ENCODE assay signal across 24 mouse cellular contexts in the genomic region with DNA sequence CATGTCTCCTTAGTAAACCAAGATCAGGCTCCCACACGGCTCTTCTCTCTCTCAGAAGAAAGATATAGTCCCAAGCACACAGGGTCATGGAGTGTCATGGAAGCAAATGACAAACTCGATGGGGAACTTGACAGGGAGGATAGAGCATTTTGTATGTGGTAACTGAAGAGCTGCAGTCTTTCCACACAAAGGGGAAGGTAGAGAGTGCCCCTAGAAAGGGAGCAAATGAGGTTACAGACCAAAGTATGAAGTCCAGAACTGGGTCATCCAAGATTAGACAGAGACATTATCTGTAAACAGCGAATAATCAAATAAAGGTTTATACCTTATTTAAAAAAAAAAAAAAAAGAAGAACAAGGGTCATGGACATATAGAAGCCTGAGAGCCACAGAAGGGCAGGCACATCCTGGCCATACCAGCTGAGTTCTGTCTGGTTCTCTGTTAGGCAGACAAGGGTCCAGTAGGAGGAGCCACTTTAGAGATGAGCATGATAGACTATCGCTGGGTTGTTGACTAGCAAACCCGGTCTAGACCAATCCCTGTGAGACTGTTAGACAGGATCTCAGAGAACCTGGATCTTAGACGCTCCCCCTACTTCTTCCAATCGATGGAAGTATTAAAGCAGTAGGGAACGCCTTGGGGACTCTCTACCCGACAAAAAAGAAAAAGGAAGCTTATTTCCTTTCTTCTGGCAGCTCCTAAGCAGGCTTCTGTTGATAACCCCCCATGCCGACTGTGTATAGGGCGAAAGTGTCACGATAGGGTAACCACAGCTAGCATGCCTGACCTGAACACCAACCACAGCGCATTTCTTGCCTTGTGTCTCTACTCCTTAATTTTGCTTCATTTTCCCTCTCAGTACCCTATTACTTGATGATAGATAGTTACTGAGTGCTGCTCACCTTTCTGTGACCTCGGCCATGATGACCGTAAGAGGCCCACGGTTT. TPM values are rescaled to one million over a fixed set of nuclear protein-coding genes. Genes with fewer than 3 reads are reported as not detected.
A peak's percentile ranks its signal among the peaks of the same experiment; 100 is the strongest.
DNase-seq lines count a peak whose midpoint lies in the region; ATAC-seq and TF ChIP-seq lines count a peak whose summit lies in the region.
"Had no signal": no experiment of that assay in that cellular context is flagged by ENCODE, and none has a peak within 500 bp of the region (broad histone marks: within the 10 kb centered on the region; RNA-seq: fewer than 3 reads in every experiment).

No protein-coding gene starts in this region.

- DNase-seq in liver, postnatal 0 days, result no peak
- no peak for DNase-seq in cerebellum, adult 11 months
- no peak for DNase-seq in layer of hippocampus, adult 18-20 months (ENCODE audit: low spot score in 2 of 2)
- DNase-seq in B cell, adult 2 months, result no peak
- DNase-seq: adrenal gland, postnatal 10 days; cerebellum, adult 18-20 months; cerebellum, adult 9-11 months; embryo, embryonic 11 days; gastrocnemius, postnatal 14 days; heart, adult 18-20 months; heart, postnatal 10 days had no signal

- no peak overlapping the region for H3K4me2 ChIP-seq in liver, postnatal 0 days (ENCODE audit: low read depth, low read length)
- H3K4me2 ChIP-seq: embryonic facial prominence, embryonic 15.5 days; hindbrain, embryonic 14.5 days had no signal

- H3K4me3 ChIP-seq in megakaryocyte, embryonic 14.5 days (replicated peaks), result peak overlapping the region; percentile 62
- H3K4me3 ChIP-seq in liver, postnatal 0 days (ENCODE audit: low read depth, low read length), result no peak overlapping the region
- no peak overlapping the region for H3K4me3 ChIP-seq in small intestine, adult 2 months (ENCODE audit: low read depth, low read length)
- H3K4me3 ChIP-seq: embryonic facial prominence, embryonic 15.5 days; erythroblast, embryonic 14.5 days; forebrain, embryonic 10.5 days; heart, embryonic 10.5 days; hindbrain, embryonic 10.5 days had no signal

- peaks cover 9% of the 10 kb centered on the region for H3K27me3 ChIP-seq in megakaryocyte, embryonic 14.5 days (replicated peaks)
- no peaks in the 10 kb centered on the region for H3K27me3 ChIP-seq in liver, postnatal 0 days (ENCODE audit: insufficient read depth, low read length)
- H3K27me3 ChIP-seq in small intestine, adult 2 months (ENCODE audit: control insufficient read depth, insufficient read depth, low read length), result no peaks in the 10 kb centered on the region
- H3K27me3 ChIP-seq: embryonic facial prominence, embryonic 15.5 days had no signal

- H3K9ac ChIP-seq in liver, postnatal 0 days (replicated peaks), result no peak overlapping the region
- H3K9ac ChIP-seq: embryonic facial prominence, embryonic 15.5 days; hindbrain, embryonic 14.5 days had no signal

- no peaks in the 10 kb centered on the region for H3K9me3 ChIP-seq in megakaryocyte, embryonic 14.5 days
- no peaks in the 10 kb centered on the region for H3K9me3 ChIP-seq in liver, postnatal 0 days (ENCODE audit: low read length)
- H3K9me3 ChIP-seq: embryonic facial prominence, embryonic 15.5 days; forebrain, embryonic 10.5 days; heart, embryonic 10.5 days; hindbrain, embryonic 10.5 days had no signal

- peaks cover 26% of the 10 kb centered on the region for H3K4me1 ChIP-seq in megakaryocyte, embryonic 14.5 days
- H3K4me1 ChIP-seq in liver, postnatal 0 days (ENCODE audit: insufficient read depth), result peaks cover 12% of the 10 kb centered on the region; the same call in 1 of the 2 replicates
- peaks cover 16% of the 10 kb centered on the region; the same call in 1 of the 2 replicates for H3K4me1 ChIP-seq in small intestine, adult 2 months (ENCODE audit: control insufficient read depth, insufficient read depth, insufficient read length, low read length)
- H3K4me1 ChIP-seq: embryonic facial prominence, embryonic 15.5 days; forebrain, embryonic 10.5 days had no signal

- TF ChIP-seq CTCF in liver, postnatal 0 days (IDR thresholded peaks at IDR 0.05; ENCODE audit: low read depth), result 0 out of 2 replicates have a peak, but pooled peaks have one; percentile 13
- TF ChIP-seq CTCF in small intestine, adult 2 months (IDR thresholded peaks at IDR 0.05; ENCODE audit: extremely low read depth, insufficient read length, insufficient replicate concordance, low read depth, low read length), result no peak

- H3K36me3 ChIP-seq in megakaryocyte, embryonic 14.5 days (replicated peaks; ENCODE audit: low read length), result no peaks in the 10 kb centered on the region
- no peaks in the 10 kb centered on the region for H3K36me3 ChIP-seq in liver, postnatal 0 days (replicated peaks; ENCODE audit: insufficient read depth, low read length)
- no peaks in the 10 kb centered on the region for H3K36me3 ChIP-seq in small intestine, adult 2 months (ENCODE audit: control insufficient read depth, insufficient read depth, low read length)
- H3K36me3 ChIP-seq: embryonic facial prominence, embryonic 15.5 days; forebrain, embryonic 10.5 days; heart, embryonic 10.5 days; hindbrain, embryonic 10.5 days had no signal

- 42% methylated on average over 16 of the region's 16 CpGs for WGBS in liver, postnatal 0 days (ENCODE audit: insufficient replicate concordance)
- WGBS in small intestine, adult 2 months, result 58% methylated on average over 16 of the region's 16 CpGs

- no peak overlapping the region for H3K27ac ChIP-seq in liver, postnatal 0 days (ENCODE audit: low read depth)
- peak overlapping the region; percentile 93 for H3K27ac ChIP-seq in small intestine, adult 2 months (ENCODE audit: insufficient read depth, low read depth, low read length)
- H3K27ac ChIP-seq: embryonic facial prominence, embryonic 15.5 days; forebrain, embryonic 10.5 days; heart, embryonic 10.5 days; hindbrain, embryonic 10.5 days; hindbrain, embryonic 14.5 days had no signal

- TF ChIP-seq EP300 in liver, postnatal 0 days (IDR thresholded peaks at IDR 0.05; ENCODE audit: low read depth), result no peak

- TF ChIP-seq POLR2A in small intestine, adult 2 months (IDR thresholded peaks at IDR 0.05; ENCODE audit: low read depth, low read length), result no peak

- no peak for ATAC-seq in megakaryocyte, adult 5-6 weeks (ENCODE audit: poor library complexity, severe bottlenecking)
- ATAC-seq in hematopoietic stem cell, adult 5-6 weeks (replicated peaks in 1 of 2; ENCODE audit: insufficient read depth in 1 of 2, low FRiP score in 2 of 2, low TSS enrichment in 1 of 2, low read depth in 1 of 2, poor library complexity in 2 of 2, severe bottlenecking in 2 of 2), result peak; percentile 29 to 69
- ATAC-seq in liver, postnatal 0 days, result no peak
- ATAC-seq: CD4-positive, CD25-positive, alpha-beta regulatory T cell, adult 4 months; forebrain, embryonic 14.5 days had no signal

RNA-seq across cellular contexts. Expression of a gene that starts 11.5 kb away (rescaled TPM):
- polyA plus RNA-seq in megakaryocyte, embryonic 14.5 days (2012; ENCODE audit: insufficient read depth, low replicate concordance), result not detected in 2 replicates
- 2.3 and 3.1 TPM in 2 replicates for total RNA-seq in megakaryocyte, adult 5-6 weeks (2015)
- total RNA-seq in megakaryocyte, adult 5-6 weeks (2017), result 0.11 and 1.5 TPM in 2 replicates
- total RNA-seq in hematopoietic stem cell, adult 5-6 weeks (2017), result not detected in 2 replicates
- polyA plus RNA-seq in liver, postnatal 0 days (2015; fragmentation: Nextera tagmentation; extraction: Ambion mirVana), result 1.1 and 1.5 TPM in 2 replicates
- polyA plus RNA-seq in small intestine, adult 2 months (2012; rRNA removed), result 2.1 TPM in 2 replicates
- under 1 TPM; 0.33 to 0.47 TPM for total RNA-seq in layer of hippocampus, adult 18-20 months (2021)
- total RNA-seq: MEL had no signal
- polyA plus RNA-seq: CD4-positive, CD25-positive, alpha-beta regulatory T cell, adult 4 months; erythroblast, embryonic 14.5 days; forebrain, embryonic 10.5 days; hindbrain, embryonic 10.5 days had no signal

RNA-seq across cellular contexts. Expression of a gene that starts 17.9 kb away (rescaled TPM):
- polyA plus RNA-seq in megakaryocyte, embryonic 14.5 days (2012; ENCODE audit: insufficient read depth, low replicate concordance), result 0.41 and 0.68 TPM in 2 replicates
- 0.20 and 1.9 TPM in 2 replicates for total RNA-seq in megakaryocyte, adult 5-6 weeks (2015)
- 0.16 TPM in 1 of 2 replicates, not detected in the other for total RNA-seq in megakaryocyte, adult 5-6 weeks (2017)
- total RNA-seq in hematopoietic stem cell, adult 5-6 weeks (2017), result 1.1 and 1.9 TPM in 2 replicates
- 0.32 and 0.73 TPM in 2 replicates for polyA plus RNA-seq in liver, postnatal 0 days (2015; fragmentation: Nextera tagmentation; extraction: Ambion mirVana)
- polyA plus RNA-seq in small intestine, adult 2 months (2012; rRNA removed), result 145 and 516 TPM in 2 replicates
- total RNA-seq in layer of hippocampus, adult 18-20 months (2021), result 1 to 10 TPM; 3.9 to 4.8 TPM
- polyA plus RNA-seq: erythroblast, embryonic 14.5 days had no signal

RNA-seq across cellular contexts. Expression of a gene that starts 36.2 kb away (rescaled TPM):
- polyA plus RNA-seq in megakaryocyte, embryonic 14.5 days (2012; ENCODE audit: insufficient read depth, low replicate concordance), result 725 and 2,302 TPM in 2 replicates
- 667 and 741 TPM in 2 replicates for total RNA-seq in megakaryocyte, adult 5-6 weeks (2015)
- 334 and 340 TPM in 2 replicates for total RNA-seq in megakaryocyte, adult 5-6 weeks (2017)
- 251 and 258 TPM in 2 replicates for total RNA-seq in hematopoietic stem cell, adult 5-6 weeks (2017)
- polyA plus RNA-seq in liver, postnatal 0 days (2015; fragmentation: Nextera tagmentation; extraction: Ambion mirVana), result 104 and 105 TPM in 2 replicates
- 149 and 284 TPM in 2 replicates for polyA plus RNA-seq in small intestine, adult 2 months (2012; rRNA removed)
- 10 to 100 TPM in 1 of 2 experiments, 1 to 10 TPM in 1; 9.2 to 11.7 TPM for total RNA-seq in layer of hippocampus, adult 18-20 months (2021)

RNA-seq across cellular contexts. Expression of a gene that starts 56.9 kb away (rescaled TPM):
- 0.93 TPM in 1 of 2 replicates, not detected in the other for polyA plus RNA-seq in megakaryocyte, embryonic 14.5 days (2012; ENCODE audit: insufficient read depth, low replicate concordance)
- not detected in 2 replicates for total RNA-seq in megakaryocyte, adult 5-6 weeks (2015)
- 0.11 TPM in 1 of 2 replicates, not detected in the other for total RNA-seq in megakaryocyte, adult 5-6 weeks (2017)
- 1.2 and 2.9 TPM in 2 replicates for total RNA-seq in hematopoietic stem cell, adult 5-6 weeks (2017)
- 0.32 and 0.37 TPM in 2 replicates for polyA plus RNA-seq in liver, postnatal 0 days (2015; fragmentation: Nextera tagmentation; extraction: Ambion mirVana)
- 0.29 and 1.3 TPM in 2 replicates for polyA plus RNA-seq in small intestine, adult 2 months (2012; rRNA removed)
- 1 to 10 TPM; 3.4 to 4.0 TPM for total RNA-seq in layer of hippocampus, adult 18-20 months (2021)
- total RNA-seq: MEL had no signal

Comparison
In these comparisons a context has a peak if more than half of its experiments do, and no peak if none do; other contexts are left out.
1. ATAC-seq: peak in hematopoietic stem cell, adult 5-6 weeks (2 of 2); none in megakaryocyte, adult 5-6 weeks (single experiment) and liver, postnatal 0 days (single experiment).
2. RNA of a gene that starts 36.2 kb away (total RNA-seq): 334 to 741 TPM in megakaryocyte, adult 5-6 weeks and 251 to 258 TPM in hematopoietic stem cell, adult 5-6 weeks; 9.2 to 11.7 TPM in layer of hippocampus, adult 18-20 months; every median in the first group is over 10 times any median in the second.